Mouse (Mus musculus) brain, embryonic 18.5 days (tissue): ENCODE results near the gene Cenpx.
A peak's percentile ranks its signal among the peaks of the same experiment; 100 is the strongest.
"Not testable (repeated sequence)": the region's sequence is repeated elsewhere in the genome, so short reads cannot be mapped to it uniquely, and the experiment has no call there.

Experiments
- DNase-seq: peaks from one replicate; pipeline ENCODE4 v3.0.0-alpha.2; 2012; ENCODE audit warnings: low read depth, low spot score

Gene Cenpx

GRCm38 (mm10) chr11:120713580-120714518 lies at the start of gene Cenpx, which contains the start of gene Lrrc45:
Gene Cenpx (minus strand): TSS chr11:120713738.
Gene Lrrc45 (plus strand): TSS chr11:120713925.
- peak; percentile 97 for DNase-seq

- not testable (repeated sequence) for DNase-seq
These were observed 49.1 kb upstream of the Cenpx start, which contains the start of gene Hmga1b for GRCm38 (mm10) chr11:120762672-120763041. Gene Hmga1b (plus strand): TSS chr11:120762794.

- DNase-seq = no peak
These were observed 48.5 kb upstream of the Cenpx start for GRCm38 (mm10) chr11:120761811-120762671.

GRCm38 (mm10) chr11:120760236-120760635 lies 46.7 kb upstream of the Cenpx start:
- no peak for DNase-seq

GRCm38 (mm10) chr11:120751606-120752005 lies 38.1 kb upstream of the Cenpx start:
- DNase-seq = no peak

- no peak for DNase-seq
These were observed 35.9 kb upstream of the Cenpx start for GRCm38 (mm10) chr11:120749430-120749829.

GRCm38 (mm10) chr11:120747974-120748373 lies 34.4 kb upstream of the Cenpx start:
- DNase-seq = no peak

- DNase-seq = no peak
These were observed 30.7 kb upstream of the Cenpx start for GRCm38 (mm10) chr11:120744121-120744701.

- no peak for DNase-seq
These were observed 27.4 kb upstream of the Cenpx start for GRCm38 (mm10) chr11:120740981-120741380.

GRCm38 (mm10) chr11:120736424-120736823 lies 22.9 kb upstream of the Cenpx start:
- no peak for DNase-seq

- DNase-seq = no peak
These were observed 20.0 kb upstream of the Cenpx start for GRCm38 (mm10) chr11:120733521-120733920.

GRCm38 (mm10) chr11:120731858-120732680 lies 18.5 kb upstream of the Cenpx start, which contains the start of gene Cbr2:
Gene Cbr2 (minus strand): TSS chr11:120732114.
- DNase-seq = no peak

GRCm38 (mm10) chr11:120731395-120731794 lies 17.9 kb upstream of the Cenpx start:
- no peak for DNase-seq

GRCm38 (mm10) chr11:120730331-120730870 lies 16.9 kb upstream of the Cenpx start:
- DNase-seq = no peak

- not testable (repeated sequence) for DNase-seq
These were observed 16.0 kb upstream of the Cenpx start for GRCm38 (mm10) chr11:120729432-120730050.

- DNase-seq = no peak
These were observed 15.1 kb upstream of the Cenpx start for GRCm38 (mm10) chr11:120728530-120729240.

- no peak for DNase-seq
These were observed 14.0 kb upstream of the Cenpx start for GRCm38 (mm10) chr11:120727564-120727963.

- DNase-seq = no peak
These were observed 13.6 kb upstream of the Cenpx start, which contains the start of gene Dcxr for GRCm38 (mm10) chr11:120727169-120727527. Gene Dcxr (minus strand): TSS chr11:120727281.
